Mouse (Mus musculus) lung, adult 2 months (tissue): ENCODE measurements around the gene Thoc5.
A peak's percentile ranks its signal among the peaks of the same experiment; 100 is the strongest.

Experiments
- CTCF ChIP-seq: fragments of 200-500 bp; IDR thresholded peaks from 2 replicates; pipeline ENCODE4 v1.5.1; 2011; ENCODE audit warnings: mild to moderate bottlenecking, low read length, control low read depth; ENCODE audit not compliant: insufficient read depth
- POLR2A ChIP-seq: fragments of 200-500 bp; IDR thresholded peaks from 2 replicates; pipeline ENCODE4 v1.6.1; 2011; ENCODE audit warnings: low read depth, mild to moderate bottlenecking, control low read depth, low read length, borderline replicate concordance; ENCODE audit errors: extremely low read depth

- TF ChIP-seq CTCF: peak; percentile 90
- no peak for TF ChIP-seq POLR2A
These were observed 80.5 kb downstream of the Thoc5 start for GRCm38 (mm10) chr11:4975623-4976022.
